ENCODE assay signal across 9 mouse cellular contexts in the genomic region with DNA sequence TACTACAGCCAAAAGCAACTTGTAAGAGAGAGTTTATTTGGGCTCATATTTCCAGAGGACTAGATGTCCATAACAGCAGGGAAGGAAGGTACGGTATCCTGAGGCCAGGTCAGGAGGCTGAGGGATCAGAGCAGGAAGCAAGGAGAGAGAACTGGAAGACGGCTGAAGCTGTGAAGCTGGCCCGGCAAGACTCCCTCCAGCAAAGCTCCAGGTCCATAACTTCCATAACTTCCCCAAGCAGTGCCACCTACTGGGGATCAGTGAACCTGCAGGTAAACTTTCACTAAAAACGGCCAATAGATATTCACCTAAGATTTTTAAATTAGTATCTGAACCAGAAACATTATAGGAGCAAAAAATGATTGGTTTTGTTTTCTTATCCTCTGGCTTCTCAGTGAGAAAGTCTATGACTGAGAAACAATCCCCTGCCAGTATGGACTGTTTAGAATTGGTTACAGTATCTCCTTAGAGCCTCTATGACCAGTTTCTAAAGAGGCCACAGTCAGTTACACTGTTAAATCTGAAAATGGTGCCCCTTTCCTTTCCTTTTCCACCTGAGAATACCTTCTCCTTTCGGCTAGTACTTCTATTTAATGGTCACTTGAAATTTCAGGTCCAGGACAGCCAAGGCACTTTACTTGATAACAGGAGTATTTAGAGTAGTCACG. TPM values are rescaled to one million over a fixed set of nuclear protein-coding genes. Genes with fewer than 3 reads are reported as not detected.
A peak's percentile ranks its signal among the peaks of the same experiment; 100 is the strongest.
DNase-seq lines count a peak whose midpoint lies in the region; ATAC-seq lines count a peak whose summit lies in the region.
"Had no signal": no experiment of that assay in that cellular context is flagged by ENCODE, and none has a peak within 500 bp of the region (broad histone marks: within the 10 kb centered on the region; RNA-seq: fewer than 3 reads in every experiment).

No protein-coding gene starts in this region.

- DNase-seq in NIH3T3 (ENCODE audit: low read depth), result peak; percentile 82
- peak; percentile 44 for DNase-seq in cerebellum, adult 9-11 months
- peak; percentile 50 for DNase-seq in gastrocnemius, postnatal 14 days
- DNase-seq in layer of hippocampus, postnatal 10 days (ENCODE audit: low spot score in 2 of 2), result peak; percentile 45 to 49
- peak; percentile 50 for DNase-seq in midbrain, embryonic 10.5 days (ENCODE audit: low spot score)
- DNase-seq in spleen, postnatal 14 days (ENCODE audit: low spot score in 2 of 2), result peak; percentile 29 to 55

- 0 out of 2 replicates have a peak overlapping the region, but pooled peaks have one; percentile 29 for H3K4me2 ChIP-seq in heart, embryonic 14.5 days (ENCODE audit: low read length)
- H3K4me2 ChIP-seq in heart, embryonic 12.5 days, result no peak overlapping the region
- H3K4me2 ChIP-seq: limb, embryonic 15.5 days had no signal

- no peaks in the 10 kb centered on the region for H3K27me3 ChIP-seq in heart, embryonic 14.5 days (ENCODE audit: control insufficient read depth, insufficient read depth, low read length)
- no peaks in the 10 kb centered on the region for H3K27me3 ChIP-seq in heart, embryonic 12.5 days (replicated peaks)
- no peaks in the 10 kb centered on the region for H3K27me3 ChIP-seq in midbrain, embryonic 10.5 days (ENCODE audit: low read depth, poor library complexity, severe bottlenecking)
- H3K27me3 ChIP-seq: limb, embryonic 15.5 days had no signal

- no peak overlapping the region for H3K4me3 ChIP-seq in heart, embryonic 14.5 days (ENCODE audit: control insufficient read depth in 1 of 2, insufficient read depth in 1 of 2, low read depth in 1 of 2, low read length in 2 of 2)
- H3K4me3 ChIP-seq in heart, embryonic 12.5 days, result no peak overlapping the region
- H3K4me3 ChIP-seq in midbrain, embryonic 10.5 days, result no peak overlapping the region
- H3K4me3 ChIP-seq: limb, embryonic 15.5 days had no signal

- H3K27ac ChIP-seq in heart, embryonic 14.5 days (replicated peaks in 1 of 2; ENCODE audit: control insufficient read depth in 1 of 2, insufficient read depth in 1 of 2, low read depth in 2 of 2, low read length in 2 of 2), result no peak overlapping the region
- H3K27ac ChIP-seq in heart, embryonic 12.5 days (ENCODE audit: poor library complexity, severe bottlenecking), result no peak overlapping the region
- no peak overlapping the region for H3K27ac ChIP-seq in midbrain, embryonic 10.5 days (replicated peaks)
- H3K27ac ChIP-seq: limb, embryonic 15.5 days had no signal

- H3K9me3 ChIP-seq in heart, embryonic 14.5 days (ENCODE audit: control insufficient read depth, low read length), result no peaks in the 10 kb centered on the region
- no peaks in the 10 kb centered on the region for H3K9me3 ChIP-seq in heart, embryonic 12.5 days (replicated peaks)
- H3K9me3 ChIP-seq in midbrain, embryonic 10.5 days (replicated peaks), result no peaks in the 10 kb centered on the region
- H3K9me3 ChIP-seq: limb, embryonic 15.5 days had no signal

- no peak overlapping the region for H3K9ac ChIP-seq in heart, embryonic 14.5 days (ENCODE audit: low read length)
- no peak overlapping the region for H3K9ac ChIP-seq in heart, embryonic 12.5 days
- H3K9ac ChIP-seq: limb, embryonic 15.5 days had no signal

- 35% methylated on average over 6 of the region's 6 CpGs for WGBS in heart, embryonic 14.5 days
- WGBS in heart, embryonic 12.5 days, result 31% methylated on average over 6 of the region's 6 CpGs
- WGBS in midbrain, embryonic 10.5 days, result 40% methylated on average over 6 of the region's 6 CpGs

- H3K4me1 ChIP-seq in heart, embryonic 14.5 days (ENCODE audit: control insufficient read depth in 2 of 2, insufficient read depth in 2 of 2, low read length in 2 of 2), result peaks cover 0 to 3% of the 10 kb centered on the region in 2 experiments; a peak in 2 of 4 replicates
- H3K4me1 ChIP-seq in heart, embryonic 12.5 days (replicated peaks), result peaks cover 3% of the 10 kb centered on the region; the same call in 1 of the 2 replicates
- H3K4me1 ChIP-seq in midbrain, embryonic 10.5 days, result 0 out of 2 replicates have a peak, but pooled peaks cover 2% of the 10 kb centered on the region
- H3K4me1 ChIP-seq: limb, embryonic 15.5 days had no signal

- ATAC-seq in heart, embryonic 14.5 days (ENCODE audit: insufficient number of reproducible peaks, insufficient read depth, low FRiP score, low read depth), result no peak
- no peak for ATAC-seq in heart, embryonic 12.5 days (ENCODE audit: insufficient number of reproducible peaks, low FRiP score)

- intact Hi-C loops in gastrocnemius, postnatal 14 days (cut with DNase I; ENCODE audit: low total_unique reads), result loop anchor here (10.0 kb wide), 1 partner anchor 460 kb away; no protein-coding TSS in a partner anchor

- H3K36me3 ChIP-seq in heart, embryonic 14.5 days (ENCODE audit: control insufficient read depth, insufficient read depth, low read length), result peaks cover 12% of the 10 kb centered on the region
- peaks cover 22% of the 10 kb centered on the region for H3K36me3 ChIP-seq in heart, embryonic 12.5 days
- peaks cover 16% of the 10 kb centered on the region for H3K36me3 ChIP-seq in midbrain, embryonic 10.5 days

RNA-seq across cellular contexts. Expression of gene Gm45062, which starts 15.3 kb away (rescaled TPM):
- polyA plus RNA-seq in heart, embryonic 14.5 days (2014; fragmentation: Nextera tagmentation; extraction: Ambion mirVana), result 4.2 and 7.3 TPM in 2 replicates
- polyA plus RNA-seq in heart, embryonic 12.5 days (2016; fragmentation: Nextera tagmentation; extraction: Ambion mirVana), result 9.2 and 9.6 TPM in 2 replicates
- not detected for total RNA-seq in gastrocnemius, postnatal 14 days (2021)
- 1 to 10 TPM; 1.1 to 2.3 TPM for total RNA-seq in layer of hippocampus, postnatal 10 days (2021)
- polyA plus RNA-seq in midbrain, embryonic 10.5 days (2016; fragmentation: Nextera tagmentation; extraction: Ambion mirVana), result 9.0 and 10.6 TPM in 2 replicates

RNA-seq across cellular contexts. Expression of gene Umad1, which starts 15.4 kb away (rescaled TPM):
- polyA plus RNA-seq in heart, embryonic 14.5 days (2014; fragmentation: Nextera tagmentation; extraction: Ambion mirVana), result 21.4 and 26.3 TPM in 2 replicates
- 27.1 and 27.2 TPM in 2 replicates for polyA plus RNA-seq in heart, embryonic 12.5 days (2016; fragmentation: Nextera tagmentation; extraction: Ambion mirVana)
- 10 to 100 TPM; 10.1 to 10.8 TPM for total RNA-seq in gastrocnemius, postnatal 14 days (2021)
- 10 to 100 TPM; 27.0 to 29.5 TPM for total RNA-seq in layer of hippocampus, postnatal 10 days (2021)
- polyA plus RNA-seq in midbrain, embryonic 10.5 days (2016; fragmentation: Nextera tagmentation; extraction: Ambion mirVana), result 22.0 and 23.8 TPM in 2 replicates

RNA-seq across cellular contexts. Expression of gene Rpa3, which starts 15.5 kb away (rescaled TPM):
- 103 and 109 TPM in 2 replicates for polyA plus RNA-seq in heart, embryonic 14.5 days (2014; fragmentation: Nextera tagmentation; extraction: Ambion mirVana)
- 135 and 141 TPM in 2 replicates for polyA plus RNA-seq in heart, embryonic 12.5 days (2016; fragmentation: Nextera tagmentation; extraction: Ambion mirVana)
- 10 to 100 TPM in 1 of 2 experiments, 1 to 10 TPM in 1; 9.3 to 14.0 TPM for total RNA-seq in gastrocnemius, postnatal 14 days (2021)
- 10 to 100 TPM; 18.4 to 20.2 TPM for total RNA-seq in layer of hippocampus, postnatal 10 days (2021)
- polyA plus RNA-seq in midbrain, embryonic 10.5 days (2016; fragmentation: Nextera tagmentation; extraction: Ambion mirVana), result 179 and 201 TPM in 2 replicates
